Mouse (Mus musculus): ENCODE data around the gene Usp40. TPM values are rescaled to one million over a fixed set of nuclear protein-coding genes. Genes with fewer than 3 reads are reported as not detected.
"Not testable (repeated sequence)": the region's sequence is repeated elsewhere in the genome, so short reads cannot be mapped to it uniquely, and the experiment has no call there.

Gene Usp40
- polyA plus RNA-seq (2014; fragmentation: Nextera tagmentation; extraction: Ambion mirVana) = 29.4 and 31.2 TPM in 2 replicates

- H3K4me1 ChIP-seq (ENCODE audit: control insufficient read depth, insufficient read depth, low read length) = no peaks in the 10 kb centered on the region
- peak; percentile 87 for DNase-seq (ENCODE audit: low spot score)
- H3K36me3 ChIP-seq (ENCODE audit: control insufficient read depth, insufficient read depth, low read length) = no peaks in the 10 kb centered on the region
- no peaks in the 10 kb centered on the region for H3K27me3 ChIP-seq (ENCODE audit: control insufficient read depth, insufficient read depth, low read length)
- WGBS = under 1% methylated on average over 45 of the region's 45 CpGs
- H3K4me2 ChIP-seq (ENCODE audit: low read depth) = peak within 1 kb of the TSS; percentile 63
- H3K9me3 ChIP-seq (ENCODE audit: control insufficient read depth, low read length) = no peaks in the 10 kb centered on the region
- ATAC-seq (ENCODE audit: insufficient read depth, low FRiP score, low TSS enrichment) = peak; percentile 94
- peak within 1 kb of the TSS; percentile 92 for H3K9ac ChIP-seq (ENCODE audit: low read length)
- H3K4me3 ChIP-seq (ENCODE audit: low read depth, low read length) = peak within 1 kb of the TSS; percentile 67
- peak within 1 kb of the TSS; percentile 88 for H3K27ac ChIP-seq (ENCODE audit: low read depth, low read length)
Measured at GRCm38 (mm10) chr1:88008211-88008697, at the start of gene Usp40. TSS of gene Usp40 (minus strand) at chr1:88008551.

- DNase-seq (ENCODE audit: low spot score) (no peak), ATAC-seq (ENCODE audit: insufficient read depth, low FRiP score, low TSS enrichment) (no peak)
- no peaks in the 10 kb centered on the region for H3K4me1 ChIP-seq (ENCODE audit: control insufficient read depth, insufficient read depth, low read length)
- H3K9ac ChIP-seq (ENCODE audit: low read length) = no peak within 1 kb of the TSS
- no peak within 1 kb of the TSS for H3K4me2 ChIP-seq (ENCODE audit: low read depth)
- no peak within 1 kb of the TSS for H3K27ac ChIP-seq (ENCODE audit: low read depth, low read length)
- no peaks in the 10 kb centered on the region for H3K27me3 ChIP-seq (ENCODE audit: control insufficient read depth, insufficient read depth, low read length)
- H3K4me3 ChIP-seq (ENCODE audit: low read depth, low read length) = no peak within 1 kb of the TSS
- no peaks in the 10 kb centered on the region for H3K9me3 ChIP-seq (ENCODE audit: control insufficient read depth, low read length)
- WGBS = 79% methylated on average over 1 of the region's 1 CpGs
- no peaks in the 10 kb centered on the region for H3K36me3 ChIP-seq (ENCODE audit: control insufficient read depth, insufficient read depth, low read length)
Measured at GRCm38 (mm10) chr1:88055088-88055487, 46.7 kb upstream of the Usp40 start, which contains the start of gene Ugt1a10. TSS of gene Ugt1a10 (plus strand) at chr1:88055388.

DNA sequence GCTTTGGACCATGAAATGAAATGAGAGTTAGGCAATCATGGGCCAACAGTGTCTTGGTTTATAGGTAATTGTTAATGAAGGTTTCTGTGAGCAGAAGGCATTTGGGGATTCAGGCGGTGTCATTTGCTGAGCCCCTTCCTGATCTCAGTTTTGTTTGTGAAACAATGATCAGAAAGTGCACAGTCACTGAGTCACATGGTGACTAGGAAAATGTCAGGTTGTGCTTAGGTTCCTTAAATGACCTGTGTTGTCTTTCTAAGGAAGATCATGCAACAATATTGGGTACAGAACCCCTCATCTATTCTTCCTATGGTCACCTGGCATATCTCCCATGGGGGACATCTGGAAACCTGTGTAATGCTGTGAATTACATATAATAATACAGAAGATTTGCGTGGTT is 39.1 kb upstream of the Usp40 start:
- H3K36me3 ChIP-seq (ENCODE audit: control insufficient read depth, insufficient read depth, low read length); H3K4me1 ChIP-seq (ENCODE audit: control insufficient read depth, insufficient read depth, low read length); H3K9me3 ChIP-seq (ENCODE audit: control insufficient read depth, low read length); H3K4me3 ChIP-seq (ENCODE audit: low read depth, low read length); H3K27me3 ChIP-seq (ENCODE audit: control insufficient read depth, insufficient read depth, low read length); H3K27ac ChIP-seq (ENCODE audit: low read depth, low read length); H3K4me2 ChIP-seq (ENCODE audit: low read depth); H3K9ac ChIP-seq (ENCODE audit: low read length); ATAC-seq (ENCODE audit: insufficient read depth, low FRiP score, low TSS enrichment); DNase-seq (ENCODE audit: low spot score): not testable (repeated sequence)
- 91% methylated on average over 2 of the region's 2 CpGs for WGBS

DNA sequence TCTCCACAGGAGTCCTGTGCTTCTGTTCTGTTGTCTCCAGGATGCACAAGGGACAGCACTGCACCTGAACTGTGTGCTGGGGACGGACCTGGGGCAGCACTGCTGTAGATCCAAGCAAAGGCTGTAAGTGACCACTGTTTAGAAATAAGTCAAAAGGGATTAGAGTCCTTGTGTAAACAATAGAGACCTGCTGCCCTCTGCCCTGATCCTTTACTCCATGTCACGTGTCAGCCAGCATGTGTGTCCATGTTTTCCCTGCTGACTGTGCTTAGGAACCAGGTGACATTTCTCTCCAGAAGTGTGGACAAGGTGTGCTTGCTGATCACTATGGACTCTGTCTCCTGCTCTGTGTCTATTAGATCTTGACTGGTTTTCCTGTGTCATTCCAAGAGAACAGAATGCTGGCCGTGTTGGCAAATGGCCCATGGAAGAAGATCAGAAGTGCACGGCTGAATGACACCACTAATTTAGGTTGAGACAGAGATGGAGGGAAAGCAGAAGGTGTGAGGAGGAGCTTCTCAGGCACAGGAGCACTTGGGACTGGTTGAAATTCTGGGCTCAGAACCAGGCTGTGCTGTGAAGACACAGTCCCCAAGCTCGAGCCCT is 36.6 kb upstream of the Usp40 start:
- H3K4me3 ChIP-seq (ENCODE audit: low read depth, low read length); H3K36me3 ChIP-seq (ENCODE audit: control insufficient read depth, insufficient read depth, low read length); H3K9ac ChIP-seq (ENCODE audit: low read length); ATAC-seq (ENCODE audit: insufficient read depth, low FRiP score, low TSS enrichment); H3K9me3 ChIP-seq (ENCODE audit: control insufficient read depth, low read length); H3K27ac ChIP-seq (ENCODE audit: low read depth, low read length); H3K4me2 ChIP-seq (ENCODE audit: low read depth); H3K27me3 ChIP-seq (ENCODE audit: control insufficient read depth, insufficient read depth, low read length); H3K4me1 ChIP-seq (ENCODE audit: control insufficient read depth, insufficient read depth, low read length); DNase-seq (ENCODE audit: low spot score): not testable (repeated sequence)
- 78% methylated on average over 3 of the region's 5 CpGs for WGBS

- H3K4me1 ChIP-seq (ENCODE audit: control insufficient read depth, insufficient read depth, low read length); H3K9ac ChIP-seq (ENCODE audit: low read length); ATAC-seq (ENCODE audit: insufficient read depth, low FRiP score, low TSS enrichment); H3K4me3 ChIP-seq (ENCODE audit: low read depth, low read length); H3K9me3 ChIP-seq (ENCODE audit: control insufficient read depth, low read length); DNase-seq (ENCODE audit: low spot score); H3K27ac ChIP-seq (ENCODE audit: low read depth, low read length); H3K36me3 ChIP-seq (ENCODE audit: control insufficient read depth, insufficient read depth, low read length); H3K4me2 ChIP-seq (ENCODE audit: low read depth); H3K27me3 ChIP-seq (ENCODE audit: control insufficient read depth, insufficient read depth, low read length): not testable (repeated sequence)
- WGBS = 89% methylated on average over 1 of the region's 2 CpGs
Measured at GRCm38 (mm10) chr1:88043044-88043443, 34.7 kb upstream of the Usp40 start.

GRCm38 (mm10) chr1:88025244-88025643 is 16.9 kb upstream of the Usp40 start:
- 79% methylated on average over 3 of the region's 3 CpGs for WGBS
- H3K9ac ChIP-seq (ENCODE audit: low read length); H3K36me3 ChIP-seq (ENCODE audit: control insufficient read depth, insufficient read depth, low read length); H3K4me2 ChIP-seq (ENCODE audit: low read depth); H3K4me3 ChIP-seq (ENCODE audit: low read depth, low read length); H3K27me3 ChIP-seq (ENCODE audit: control insufficient read depth, insufficient read depth, low read length); H3K4me1 ChIP-seq (ENCODE audit: control insufficient read depth, insufficient read depth, low read length); H3K9me3 ChIP-seq (ENCODE audit: control insufficient read depth, low read length); DNase-seq (ENCODE audit: low spot score); ATAC-seq (ENCODE audit: insufficient read depth, low FRiP score, low TSS enrichment); H3K27ac ChIP-seq (ENCODE audit: low read depth, low read length): not testable (repeated sequence)

DNA sequence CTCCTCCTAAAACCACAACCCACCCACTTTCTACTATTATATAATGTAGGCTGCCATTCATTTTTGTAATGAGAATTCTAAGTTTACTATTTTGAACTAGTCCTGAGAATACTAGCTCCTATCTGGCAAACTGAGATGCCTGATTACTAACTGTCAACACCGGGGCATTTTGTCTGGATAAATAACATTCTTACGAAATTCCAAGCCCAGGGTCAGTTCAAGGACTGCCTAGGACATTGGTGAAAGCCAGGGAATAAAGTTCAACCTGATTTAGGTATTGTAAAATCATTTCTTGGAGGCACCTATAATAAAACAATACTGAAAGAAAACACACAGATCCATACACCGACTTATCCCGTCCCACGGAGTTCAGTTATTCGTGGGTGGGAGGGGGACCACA is 7.0 kb upstream of the Usp40 start:
- no peak overlapping the region for H3K4me2 ChIP-seq (ENCODE audit: low read depth)
- WGBS = 93% methylated on average over 6 of the region's 6 CpGs
- no peaks in the 10 kb centered on the region for H3K4me1 ChIP-seq (ENCODE audit: control insufficient read depth, insufficient read depth, low read length)
- no peaks in the 10 kb centered on the region for H3K36me3 ChIP-seq (ENCODE audit: control insufficient read depth, insufficient read depth, low read length)
- no peak for DNase-seq (ENCODE audit: low spot score)
- ATAC-seq (ENCODE audit: insufficient read depth, low FRiP score, low TSS enrichment) = no peak
- H3K27ac ChIP-seq (ENCODE audit: low read depth, low read length) = no peak overlapping the region
- no peak overlapping the region for H3K4me3 ChIP-seq (ENCODE audit: low read depth, low read length)
- no peak overlapping the region for H3K9ac ChIP-seq (ENCODE audit: low read length)
- H3K27me3 ChIP-seq (ENCODE audit: control insufficient read depth, insufficient read depth, low read length) = no peaks in the 10 kb centered on the region
- no peaks in the 10 kb centered on the region for H3K9me3 ChIP-seq (ENCODE audit: control insufficient read depth, low read length)

DNA sequence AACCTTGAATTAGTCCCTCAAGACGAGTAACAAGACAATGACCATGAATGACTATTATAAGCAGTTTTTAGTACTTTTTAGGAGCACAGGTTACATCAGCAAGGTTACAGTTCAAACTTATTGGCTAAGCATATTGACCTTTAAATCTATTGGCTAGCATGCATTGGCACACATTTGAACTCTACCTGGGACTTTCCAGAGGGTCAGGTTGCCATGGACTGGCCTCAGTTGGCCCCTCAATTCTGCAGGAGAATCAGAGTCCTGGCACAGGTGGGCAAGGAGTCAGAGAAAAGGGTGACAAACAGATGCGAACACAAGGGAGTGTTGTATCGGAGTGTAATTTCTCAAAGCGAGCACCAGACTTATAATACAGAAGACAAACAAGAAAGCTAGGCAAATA is 6.3 kb upstream of the Usp40 start:
- 91% methylated on average over 4 of the region's 4 CpGs for WGBS
- H3K9me3 ChIP-seq (ENCODE audit: control insufficient read depth, low read length) = no peaks in the 10 kb centered on the region
- no peak for ATAC-seq (ENCODE audit: insufficient read depth, low FRiP score, low TSS enrichment)

GRCm38 (mm10) chr1:88014194-88014593 is 5.8 kb upstream of the Usp40 start:
- Histone ChIP-seq H3K27me3 (ENCODE audit: control insufficient read depth, insufficient read depth, low read length) (no peaks in the 10 kb centered on the region), H3K4me1 (ENCODE audit: control insufficient read depth, insufficient read depth, low read length) (no peaks in the 10 kb centered on the region), H3K4me3 (ENCODE audit: low read depth, low read length) (no peak overlapping the region), H3K36me3 (ENCODE audit: control insufficient read depth, insufficient read depth, low read length) (no peaks in the 10 kb centered on the region), H3K27ac (ENCODE audit: low read depth, low read length) (no peak overlapping the region), H3K4me2 (ENCODE audit: low read depth) (no peak overlapping the region), H3K9me3 (ENCODE audit: control insufficient read depth, low read length) (no peaks in the 10 kb centered on the region), H3K9ac (ENCODE audit: low read length) (no peak overlapping the region)
- 92% methylated on average over 4 of the region's 4 CpGs for WGBS
- ATAC-seq (ENCODE audit: insufficient read depth, low FRiP score, low TSS enrichment) = no peak
- no peak for DNase-seq (ENCODE audit: low spot score)

More for the DNA sequence above, 6.3 kb upstream of the Usp40 start:
- no peaks in the 10 kb centered on the region for H3K27me3 ChIP-seq (ENCODE audit: control insufficient read depth, insufficient read depth, low read length)
- H3K36me3 ChIP-seq (ENCODE audit: control insufficient read depth, insufficient read depth, low read length) = no peaks in the 10 kb centered on the region
- DNase-seq (ENCODE audit: low spot score) = no peak
- H3K4me2 ChIP-seq (ENCODE audit: low read depth) = no peak overlapping the region
- H3K4me1 ChIP-seq (ENCODE audit: control insufficient read depth, insufficient read depth, low read length) = no peaks in the 10 kb centered on the region
- H3K4me3 ChIP-seq (ENCODE audit: low read depth, low read length) = no peak overlapping the region
- H3K27ac ChIP-seq (ENCODE audit: low read depth, low read length) = no peak overlapping the region
- no peak overlapping the region for H3K9ac ChIP-seq (ENCODE audit: low read length)
